Mouse (Mus musculus): ENCODE data around the gene Syk. TPM values are rescaled to one million over a fixed set of nuclear protein-coding genes. Genes with fewer than 3 reads are reported as not detected.

The Syk gene
- polyA plus RNA-seq, 1 experiment from 2014 or later: 6.8 TPM

DNA sequence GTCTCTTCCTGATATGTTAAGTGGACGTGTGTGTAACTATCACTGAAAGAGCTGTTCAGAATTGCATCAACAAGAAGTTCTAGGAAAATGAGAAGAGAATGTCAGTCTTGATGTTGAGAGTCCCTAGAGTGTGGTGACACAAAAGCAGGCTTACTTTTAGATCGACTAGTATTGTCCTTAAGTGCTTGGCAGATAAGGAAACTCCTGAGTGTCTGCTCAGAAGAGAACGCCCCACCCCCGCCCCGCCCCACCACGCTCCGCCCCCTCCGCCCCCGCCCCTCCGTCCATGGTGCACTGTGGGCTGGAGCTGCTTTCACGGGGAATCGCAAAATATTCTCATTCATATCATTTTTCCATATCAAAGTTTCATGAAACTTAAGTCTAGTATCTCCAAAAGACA, 91.9 kb downstream of the Syk start:
- no peak for DNase-seq
- no peaks in the 10 kb centered on the region for H3K9me3 ChIP-seq (ENCODE audit: low read length)
- no peak overlapping the region for H3K4me3 ChIP-seq (ENCODE audit: low read depth, low read length)
- WGBS (ENCODE audit: insufficient replicate concordance): 37% methylated on average over 12 of the region's 12 CpGs
- no peaks in the 10 kb centered on the region for H3K27me3 ChIP-seq (ENCODE audit: insufficient read depth, low read length)
- no peaks in the 10 kb centered on the region for H3K4me1 ChIP-seq (ENCODE audit: insufficient read depth)
- no peak overlapping the region for H3K9ac ChIP-seq (replicated peaks)
- H3K4me2 ChIP-seq (ENCODE audit: low read depth, low read length): no peak overlapping the region
- no peak overlapping the region for H3K27ac ChIP-seq (ENCODE audit: low read depth)
- no peak for ATAC-seq
- no peaks in the 10 kb centered on the region for H3K36me3 ChIP-seq (replicated peaks; ENCODE audit: insufficient read depth, low read length)
- TF ChIP-seq CTCF (IDR thresholded peaks at IDR 0.05; ENCODE audit: low read depth) (no peak), EP300 (IDR thresholded peaks at IDR 0.05; ENCODE audit: low read depth) (no peak)

DNA sequence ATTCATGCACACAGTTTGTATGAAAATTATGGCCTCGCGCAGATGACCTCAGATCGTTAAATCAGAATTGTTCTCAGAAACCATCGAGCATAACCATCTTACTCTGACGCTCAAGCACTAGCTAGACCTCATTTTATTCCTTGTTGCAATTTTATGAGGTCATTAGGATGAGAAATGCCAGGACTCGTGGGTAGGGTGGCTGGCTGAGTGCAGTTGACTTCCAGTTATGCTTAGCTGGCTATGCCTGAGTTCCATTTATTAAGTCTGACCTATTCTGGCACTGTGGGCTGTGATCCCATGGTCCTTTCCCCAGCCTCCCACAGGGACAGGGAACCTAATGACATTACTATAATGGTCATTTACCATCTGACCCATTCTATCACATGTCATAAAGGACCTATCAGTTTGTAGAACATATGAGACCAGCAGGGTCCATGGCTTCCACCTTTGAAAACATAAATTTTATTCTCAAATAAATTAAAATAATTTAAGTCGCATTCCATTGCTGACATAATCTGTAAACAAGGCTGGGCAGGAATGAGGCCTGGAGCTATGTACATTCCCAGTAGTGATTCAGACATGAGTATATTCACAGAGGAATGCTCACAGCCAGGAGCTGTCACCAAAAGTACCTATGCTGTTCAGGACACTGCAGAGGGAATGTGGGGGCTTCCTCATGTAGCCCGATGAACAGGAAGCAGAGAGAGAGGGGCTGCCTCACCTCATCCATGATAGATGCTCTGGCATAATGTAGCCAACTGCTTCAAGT, 92.7 kb downstream of the Syk start:
- ATAC-seq (no peak), DNase-seq (no peak)
- Histone ChIP-seq H3K27me3 (ENCODE audit: insufficient read depth, low read length) (no peaks in the 10 kb centered on the region), H3K9me3 (ENCODE audit: low read length) (no peaks in the 10 kb centered on the region), H3K4me1 (ENCODE audit: insufficient read depth) (no peaks in the 10 kb centered on the region), H3K27ac (ENCODE audit: low read depth) (no peak overlapping the region), H3K36me3 (replicated peaks; ENCODE audit: insufficient read depth, low read length) (no peaks in the 10 kb centered on the region), H3K9ac (replicated peaks) (no peak overlapping the region), H3K4me3 (ENCODE audit: low read depth, low read length) (no peak overlapping the region), H3K4me2 (ENCODE audit: low read depth, low read length) (no peak overlapping the region)
- 74% methylated on average over 8 of the region's 8 CpGs for WGBS (ENCODE audit: insufficient replicate concordance)
- no peak for TF ChIP-seq CTCF (IDR thresholded peaks at IDR 0.05; ENCODE audit: low read depth)
- no peak for TF ChIP-seq EP300 (IDR thresholded peaks at IDR 0.05; ENCODE audit: low read depth)

DNA sequence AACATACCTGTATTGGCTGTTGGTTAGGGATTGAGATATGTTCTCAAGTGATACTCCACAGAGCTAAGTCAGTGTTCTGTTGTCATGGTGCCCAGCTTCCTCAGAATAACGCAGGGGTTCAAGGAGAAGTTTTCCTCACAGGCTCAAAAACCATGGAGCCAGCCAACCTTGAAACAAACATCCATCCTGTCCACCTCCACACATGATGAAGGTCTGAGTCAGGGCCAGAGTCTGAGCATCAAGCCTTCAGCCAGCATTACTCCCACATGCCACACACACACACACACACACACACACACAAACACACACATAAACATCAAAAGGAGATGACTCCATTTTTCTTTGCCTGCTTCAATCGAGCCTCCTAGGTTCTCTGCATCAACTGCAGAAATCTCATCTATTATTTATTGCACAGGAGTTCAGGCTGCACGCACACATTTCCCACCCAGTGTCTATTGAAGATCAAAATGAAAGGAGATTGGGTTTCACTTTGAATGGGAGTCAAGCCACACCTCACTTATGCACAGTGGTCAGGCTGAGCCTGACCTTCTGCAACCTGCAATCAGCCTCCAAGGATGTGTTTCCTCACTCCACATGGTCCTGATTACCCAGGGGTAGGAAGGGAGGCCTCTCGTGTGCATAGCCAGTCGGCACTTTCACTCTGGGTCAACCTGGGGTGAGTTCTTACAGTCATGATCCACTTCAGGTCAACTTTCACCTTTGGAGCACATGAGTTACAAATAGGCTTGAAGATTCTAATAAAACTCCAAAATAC, 93.9 kb downstream of the Syk start:
- WGBS (ENCODE audit: insufficient replicate concordance): 69% methylated on average over 5 of the region's 5 CpGs
- Histone ChIP-seq H3K27ac (ENCODE audit: low read depth) (no peak overlapping the region), H3K9me3 (ENCODE audit: low read length) (no peaks in the 10 kb centered on the region), H3K4me3 (ENCODE audit: low read depth, low read length) (no peak overlapping the region), H3K4me2 (ENCODE audit: low read depth, low read length) (no peak overlapping the region), H3K36me3 (replicated peaks; ENCODE audit: insufficient read depth, low read length) (no peaks in the 10 kb centered on the region), H3K4me1 (ENCODE audit: insufficient read depth) (no peaks in the 10 kb centered on the region), H3K9ac (replicated peaks) (no peak overlapping the region), H3K27me3 (ENCODE audit: insufficient read depth, low read length) (no peaks in the 10 kb centered on the region)
- no peak for TF ChIP-seq CTCF (IDR thresholded peaks at IDR 0.05; ENCODE audit: low read depth)
- no peak for TF ChIP-seq EP300 (IDR thresholded peaks at IDR 0.05; ENCODE audit: low read depth)
- no peak for ATAC-seq
- no peak for DNase-seq

DNA sequence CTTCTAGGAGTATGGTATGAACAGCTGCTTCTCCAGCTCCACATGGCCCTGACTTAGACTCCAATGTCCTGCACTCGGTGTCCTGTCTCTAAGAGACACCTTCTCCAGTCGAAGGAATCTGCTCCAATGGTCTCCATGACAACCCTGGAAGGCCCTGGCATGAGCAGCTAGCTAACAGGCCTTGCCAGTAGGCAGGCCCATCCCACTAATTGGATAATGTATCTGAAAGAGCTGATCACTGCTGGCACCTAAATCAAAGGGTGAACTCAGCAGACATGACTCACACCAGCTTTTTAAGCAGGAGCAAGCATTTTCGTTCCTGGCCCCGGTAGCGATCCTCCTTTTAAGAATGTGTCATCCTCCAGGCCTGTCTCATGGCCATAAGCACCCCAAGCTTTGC, 96.9 kb downstream of the Syk start:
- Histone ChIP-seq H3K4me3 (ENCODE audit: low read depth, low read length) (no peak overlapping the region), H3K9ac (replicated peaks) (no peak overlapping the region), H3K4me2 (ENCODE audit: low read depth, low read length) (no peak overlapping the region), H3K4me1 (ENCODE audit: insufficient read depth) (no peaks in the 10 kb centered on the region), H3K27me3 (ENCODE audit: insufficient read depth, low read length) (no peaks in the 10 kb centered on the region), H3K27ac (ENCODE audit: low read depth) (no peak overlapping the region), H3K9me3 (ENCODE audit: low read length) (no peaks in the 10 kb centered on the region), H3K36me3 (replicated peaks; ENCODE audit: insufficient read depth, low read length) (no peaks in the 10 kb centered on the region)
- DNase-seq: no peak
- no peak for ATAC-seq
- TF ChIP-seq CTCF (IDR thresholded peaks at IDR 0.05; ENCODE audit: low read depth): no peak
- no peak for TF ChIP-seq EP300 (IDR thresholded peaks at IDR 0.05; ENCODE audit: low read depth)
- 63% methylated on average over 5 of the region's 5 CpGs for WGBS (ENCODE audit: insufficient replicate concordance)

DNA sequence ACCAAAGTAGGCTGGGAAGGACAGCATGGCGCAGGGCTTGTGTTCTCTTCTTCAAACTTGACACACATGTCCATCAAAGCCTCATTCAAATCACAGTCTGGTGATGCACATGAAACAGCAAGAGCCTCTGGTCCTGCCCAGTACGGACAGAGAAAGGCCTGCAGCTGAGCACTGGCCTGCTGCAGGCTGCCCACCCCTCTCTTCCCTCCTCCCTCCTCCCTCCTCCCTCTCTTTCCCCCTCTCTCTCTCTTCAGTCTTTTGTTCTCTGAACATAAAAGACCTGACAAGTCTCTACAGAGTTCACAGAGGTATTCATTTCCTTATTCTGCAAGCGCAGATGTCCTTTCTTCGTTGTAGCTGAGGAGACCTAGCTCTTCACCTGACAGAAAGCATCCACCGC, 99.1 kb downstream of the Syk start:
- H3K9ac ChIP-seq (replicated peaks): no peak overlapping the region
- no peaks in the 10 kb centered on the region for H3K4me1 ChIP-seq (ENCODE audit: insufficient read depth)
- WGBS (ENCODE audit: insufficient replicate concordance): 78% methylated on average over 5 of the region's 5 CpGs
- DNase-seq (no peak), ATAC-seq (no peak)
- no peak overlapping the region for H3K27ac ChIP-seq (ENCODE audit: low read depth)
- H3K27me3 ChIP-seq (ENCODE audit: insufficient read depth, low read length): no peaks in the 10 kb centered on the region
- H3K4me2 ChIP-seq (ENCODE audit: low read depth, low read length): no peak overlapping the region
- no peak for TF ChIP-seq EP300 (IDR thresholded peaks at IDR 0.05; ENCODE audit: low read depth)
- TF ChIP-seq CTCF (IDR thresholded peaks at IDR 0.05; ENCODE audit: low read depth): no peak
- H3K9me3 ChIP-seq (ENCODE audit: low read length): no peaks in the 10 kb centered on the region
- H3K4me3 ChIP-seq (ENCODE audit: low read depth, low read length): no peak overlapping the region
- H3K36me3 ChIP-seq (replicated peaks; ENCODE audit: insufficient read depth, low read length): no peaks in the 10 kb centered on the region

DNA sequence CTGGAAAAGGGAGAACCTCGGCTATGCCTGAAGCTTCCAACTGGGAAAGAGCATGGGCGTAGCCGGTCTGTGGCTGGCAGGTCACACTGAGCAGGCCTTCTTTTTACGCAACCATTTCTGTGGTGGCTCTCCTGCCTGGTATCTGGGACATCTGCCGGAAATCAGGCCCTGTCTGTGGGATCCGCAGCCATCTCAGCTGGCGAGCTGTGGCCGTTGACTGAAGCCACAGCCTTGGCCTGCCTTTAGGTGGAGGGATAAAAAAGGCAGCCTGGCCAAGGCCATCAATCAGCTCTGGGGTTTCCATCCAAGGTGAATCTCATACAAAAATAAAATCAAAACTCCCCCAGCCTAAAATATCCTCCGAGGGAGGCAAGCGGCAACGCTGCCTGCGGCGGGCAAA, 107.5 kb downstream of the Syk start:
- no peak for TF ChIP-seq EP300 (IDR thresholded peaks at IDR 0.05; ENCODE audit: low read depth)
- no peak for TF ChIP-seq CTCF (IDR thresholded peaks at IDR 0.05; ENCODE audit: low read depth)
- WGBS (ENCODE audit: insufficient replicate concordance): 79% methylated on average over 13 of the region's 13 CpGs
- Histone ChIP-seq H3K36me3 (replicated peaks; ENCODE audit: insufficient read depth, low read length) (no peaks in the 10 kb centered on the region), H3K4me2 (ENCODE audit: low read depth, low read length) (no peak overlapping the region), H3K4me3 (ENCODE audit: low read depth, low read length) (no peak overlapping the region), H3K9ac (replicated peaks) (no peak overlapping the region), H3K4me1 (ENCODE audit: insufficient read depth) (peaks cover 4% of the 10 kb centered on the region; the same call in 1 of the 2 replicates), H3K9me3 (ENCODE audit: low read length) (no peaks in the 10 kb centered on the region), H3K27me3 (ENCODE audit: insufficient read depth, low read length) (no peaks in the 10 kb centered on the region), H3K27ac (ENCODE audit: low read depth) (no peak overlapping the region)
- ATAC-seq: no peak
- no peak for DNase-seq
